Mouse (Mus musculus): ENCODE data around the gene Epp13.
"Not testable (repeated sequence)": the region's sequence is repeated elsewhere in the genome, so short reads cannot be mapped to it uniquely, and the experiment has no call there.

The Epp13 gene

DNA sequence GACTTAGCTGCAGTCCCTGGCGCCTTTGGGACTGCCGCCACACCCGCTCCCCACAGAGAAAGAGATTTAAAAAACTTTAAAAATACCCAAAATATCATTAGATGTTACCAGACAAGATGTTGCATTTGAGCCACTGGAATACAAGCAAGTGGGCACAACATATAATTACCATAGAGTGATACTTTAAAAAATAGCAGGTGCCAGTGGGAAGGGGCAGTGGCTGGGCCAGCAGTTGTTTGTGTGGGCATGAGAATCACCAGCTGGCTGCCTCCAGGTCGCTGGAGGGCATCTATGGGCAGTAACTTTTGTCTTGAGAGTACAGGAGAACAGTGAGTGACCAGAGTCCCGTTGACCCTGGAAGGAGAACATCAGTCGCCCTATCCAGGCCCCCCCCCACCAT lies at the start of gene Epp13:
TSS of gene Epp13 (plus strand) at position 301 of the 400 bp plus-strand sequence.
- DNase-seq: no peak

DNA sequence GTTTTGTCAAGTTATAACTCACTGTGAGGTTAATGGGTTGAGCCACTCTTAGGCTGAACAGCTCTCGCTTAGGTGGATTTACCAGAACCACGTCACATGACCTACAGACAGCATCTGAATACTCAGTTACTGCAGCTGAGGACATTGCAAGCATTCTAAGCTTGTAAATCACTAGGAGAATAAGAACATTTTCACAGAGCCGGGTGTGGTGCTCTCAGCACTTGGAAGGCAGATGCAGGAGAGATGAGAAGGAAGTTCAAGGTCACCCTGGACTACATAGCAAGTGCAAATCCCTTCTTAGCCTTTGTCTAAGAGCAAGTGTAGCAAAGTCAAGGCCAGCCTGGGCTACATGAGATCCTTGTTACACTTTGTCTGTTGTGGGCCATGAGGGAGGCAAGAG lies 48.3 kb upstream of the Epp13 start:
- DNase-seq: no peak

DNA sequence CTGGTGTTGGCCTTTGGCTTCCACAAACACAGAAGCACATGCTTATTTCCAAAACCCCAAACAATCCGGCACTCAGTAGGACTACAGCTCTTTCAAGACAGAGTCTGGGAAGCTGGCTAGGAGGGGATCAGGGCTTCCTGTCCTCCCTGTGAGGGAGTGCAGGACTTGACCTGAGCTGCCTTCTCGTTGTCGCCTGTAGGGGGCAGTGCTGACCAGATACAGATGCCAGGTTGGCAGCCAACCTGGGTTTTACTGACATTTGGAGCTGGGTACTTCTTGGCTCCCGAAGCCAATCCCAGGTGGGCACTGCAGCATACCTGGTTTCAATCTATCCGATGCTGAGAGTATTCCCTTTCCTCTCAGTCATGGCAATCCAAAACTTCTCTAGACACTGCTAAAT lies 39.4 kb upstream of the Epp13 start:
- DNase-seq: peak; percentile 17 to 31

DNA sequence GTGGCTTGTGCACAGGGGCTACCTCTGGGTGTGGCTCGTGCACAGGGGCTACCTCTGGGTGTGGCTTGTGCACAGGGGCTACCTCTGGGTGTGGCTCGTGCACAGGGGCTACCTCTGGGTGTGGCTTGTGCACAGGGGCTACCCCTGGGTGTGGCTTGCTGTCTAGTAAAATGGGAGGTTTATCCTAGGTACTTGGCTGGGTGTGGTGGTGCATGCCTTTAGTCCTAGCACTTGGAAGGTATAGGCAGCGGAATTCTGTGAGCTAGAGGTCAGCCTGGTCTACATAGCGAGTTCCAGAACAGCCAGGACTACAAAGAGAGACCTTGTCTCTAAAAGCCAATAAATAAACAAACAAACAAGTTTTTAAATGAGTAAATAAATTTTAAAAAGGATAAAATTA lies 37.8 kb upstream of the Epp13 start:
- not testable (repeated sequence) for DNase-seq

DNA sequence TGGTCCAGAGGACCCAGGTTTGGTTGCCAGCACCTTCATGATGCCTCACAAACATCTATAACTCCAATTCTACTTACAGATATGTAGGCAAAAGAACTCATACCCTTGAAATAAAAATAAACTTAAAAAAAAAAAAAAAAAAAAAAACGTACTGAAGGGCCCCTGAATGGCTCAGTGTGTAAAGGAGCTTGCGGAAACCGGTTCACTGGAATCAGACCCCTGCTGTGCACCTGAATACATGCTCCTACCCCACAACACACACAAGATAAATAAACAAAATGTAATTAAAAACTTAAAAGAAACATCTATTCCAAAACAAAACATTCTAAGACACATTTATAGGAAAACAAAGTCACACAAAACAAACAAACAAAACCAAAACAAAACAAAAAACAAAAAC lies 32.4 kb upstream of the Epp13 start:
- DNase-seq: no peak

DNA sequence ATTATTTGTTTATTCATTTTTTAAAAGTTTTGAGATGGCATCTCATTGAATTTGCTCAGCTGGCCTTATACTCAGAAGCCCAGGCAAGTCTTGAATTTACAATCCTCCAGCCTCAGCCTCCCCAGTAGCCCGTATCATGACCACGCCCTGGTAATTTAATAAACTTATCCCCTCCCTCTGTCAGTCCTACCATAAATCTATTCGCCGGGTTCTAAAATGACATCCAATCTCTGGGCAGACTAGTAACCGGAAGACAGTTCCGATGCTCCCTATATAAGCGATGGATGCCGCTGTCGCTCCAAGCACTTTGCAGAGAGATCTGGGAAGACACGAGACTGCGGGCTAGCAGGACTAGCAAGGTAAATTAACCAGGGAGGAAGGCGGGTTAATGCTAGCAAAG lies 30.5 kb upstream of the Epp13 start, which contains the start of gene Zscan5b:
TSS of gene Zscan5b (plus strand) at position 301 of the 400 bp plus-strand sequence.
- DNase-seq: no peak

DNA sequence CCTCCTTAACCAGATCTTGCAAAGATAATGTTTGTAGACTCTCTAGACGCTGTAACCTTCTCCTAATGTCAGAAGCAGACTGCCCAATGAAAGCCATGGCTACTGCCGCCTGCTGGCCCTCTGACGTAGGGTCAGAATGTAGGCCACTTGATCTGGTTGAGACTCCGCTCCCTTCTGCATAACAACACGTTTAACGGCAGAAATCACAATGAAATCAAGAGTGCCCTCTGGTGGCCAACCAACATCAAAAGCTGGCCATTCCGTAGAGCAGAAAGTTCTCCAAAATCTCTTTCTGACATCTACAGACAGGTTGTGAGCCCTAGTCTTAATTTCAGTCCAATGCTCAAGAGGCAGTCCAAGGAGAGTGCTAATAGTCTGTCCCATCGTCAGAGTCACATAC lies 24.0 kb upstream of the Epp13 start:
- DNase-seq: not testable (repeated sequence)

DNA sequence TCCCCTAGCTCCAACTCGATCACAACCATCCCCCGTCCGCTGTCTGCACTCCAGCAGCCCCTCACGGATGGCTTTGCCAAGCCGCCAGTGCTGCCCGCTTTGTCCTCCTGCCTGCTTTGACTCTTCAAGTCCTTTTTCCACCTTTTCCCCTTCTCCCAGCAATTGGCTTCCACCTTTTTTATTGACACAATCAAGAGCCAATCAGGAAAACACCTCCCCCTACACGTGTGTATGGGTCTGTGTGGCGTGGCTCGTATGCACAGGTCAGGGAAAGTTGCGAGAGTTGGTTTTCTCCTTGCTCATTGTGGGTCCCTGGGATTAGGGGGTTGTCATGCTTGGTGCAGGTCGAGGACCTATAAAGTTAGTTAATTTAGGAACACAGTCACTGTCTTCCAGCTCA lies 12.7 kb upstream of the Epp13 start:
- DNase-seq: no peak

DNA sequence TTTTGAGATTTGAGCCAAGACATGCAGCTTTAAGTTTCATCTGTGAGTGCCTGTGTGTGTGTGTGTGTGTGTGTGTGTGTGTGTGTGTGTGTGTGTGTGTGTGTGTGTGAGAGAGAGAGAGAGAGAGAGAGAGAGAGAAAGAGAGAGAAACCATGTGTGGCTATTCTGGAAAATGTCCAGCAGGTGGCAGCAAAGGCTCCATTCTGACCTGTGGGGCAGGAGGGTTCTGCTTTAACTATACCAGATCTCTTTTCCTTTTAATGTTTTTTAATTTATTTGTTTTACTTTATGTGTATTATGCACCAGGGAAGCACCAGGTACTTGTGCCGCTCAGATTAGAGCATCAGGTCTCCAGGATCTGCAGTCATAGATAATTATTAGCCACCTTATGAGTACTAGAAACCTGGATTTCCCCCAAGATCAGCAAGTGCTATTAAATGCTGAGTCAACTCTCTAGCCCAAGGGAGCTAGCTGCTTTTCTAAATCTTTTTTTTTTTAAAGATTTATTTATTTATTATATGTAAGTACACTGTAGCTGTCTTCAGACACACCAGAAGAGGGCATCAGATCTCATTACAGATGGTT lies 11.6 kb upstream of the Epp13 start:
- DNase-seq: peak in 1 of 2 experiments; percentile 23

DNA sequence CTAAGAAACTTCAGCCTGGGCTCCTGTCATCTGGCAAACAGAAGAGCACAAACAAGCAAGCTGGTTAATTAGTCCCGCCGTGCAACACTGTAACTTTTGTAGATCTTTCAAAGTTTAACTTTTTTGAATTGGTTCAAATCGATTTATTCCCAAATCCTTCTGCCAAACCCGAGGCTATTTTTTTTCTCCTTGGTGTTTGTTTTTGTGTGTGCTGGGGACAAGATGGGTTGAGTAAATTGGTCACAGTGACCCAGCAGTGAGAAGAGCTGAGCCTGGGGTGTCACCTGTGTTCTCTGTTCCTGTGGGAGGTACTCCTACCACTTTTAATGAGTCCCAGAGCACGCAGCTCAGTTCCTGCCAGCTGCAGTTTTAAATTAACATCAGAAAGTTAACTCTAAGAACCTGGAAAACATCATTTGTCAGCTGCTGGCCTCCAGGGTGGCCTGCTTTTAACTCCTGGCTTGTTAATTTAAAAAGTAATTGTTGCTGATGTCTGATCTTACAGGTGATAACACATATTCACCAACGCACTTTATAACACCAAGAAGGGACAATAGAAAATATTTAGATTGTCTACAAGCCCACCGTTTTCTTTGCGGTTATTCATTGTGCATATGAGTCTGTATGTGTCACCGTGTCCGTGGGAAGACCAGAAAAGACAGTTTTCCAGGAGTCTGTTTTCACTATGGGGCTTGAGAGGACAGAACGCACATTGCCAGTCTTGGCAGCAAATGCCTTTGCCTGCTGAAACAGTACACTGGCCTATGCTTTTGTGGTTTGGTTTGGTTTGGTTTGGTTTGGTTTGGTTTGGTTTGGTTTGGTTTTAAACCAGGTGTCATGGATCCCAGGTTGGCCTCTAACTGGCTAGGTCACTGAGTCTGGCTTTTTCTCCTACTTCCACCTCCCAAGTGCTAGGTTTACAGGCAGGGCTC lies 7.9 kb upstream of the Epp13 start:
- no peak for DNase-seq

DNA sequence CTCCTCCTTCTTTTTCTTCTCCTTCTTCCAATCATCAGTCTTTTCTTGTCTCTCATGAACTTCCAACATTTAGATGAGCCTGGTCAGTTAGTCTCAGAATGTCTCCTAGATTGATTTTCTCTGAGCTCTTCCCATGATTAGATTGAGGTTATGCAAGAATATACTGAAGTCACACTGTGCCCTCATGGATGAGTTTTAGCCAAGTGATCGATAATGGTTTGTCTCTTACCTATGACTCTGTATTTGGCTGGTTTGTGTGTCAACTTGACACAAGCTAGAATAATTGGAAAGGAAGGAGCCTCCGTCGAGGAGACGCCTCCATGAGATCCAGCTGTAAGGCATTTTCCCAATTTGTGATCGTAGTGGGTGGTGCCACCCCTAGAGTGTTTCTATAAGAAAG lies 1.9 kb downstream of the Epp13 start:
- no peak for DNase-seq

DNA sequence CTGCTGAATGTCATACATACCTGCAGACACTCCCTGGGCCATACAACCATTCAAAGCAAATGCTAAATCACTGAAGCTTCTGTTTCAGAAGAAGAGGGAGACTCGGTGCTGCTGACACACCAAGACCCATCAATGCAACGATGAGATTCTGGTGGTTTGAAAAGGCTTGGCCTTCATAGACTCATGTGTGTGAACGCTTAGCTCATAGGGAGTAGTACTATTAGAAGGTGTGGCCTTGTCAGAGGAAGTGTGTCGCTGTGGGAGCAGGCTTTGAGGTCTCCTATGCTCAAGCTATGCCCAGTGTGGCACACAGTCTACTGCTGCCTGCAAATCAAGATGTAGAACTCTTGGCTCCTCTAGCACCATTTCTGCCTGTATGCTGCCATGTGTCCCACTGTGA lies 4.9 kb downstream of the Epp13 start:
- no peak for DNase-seq

DNA sequence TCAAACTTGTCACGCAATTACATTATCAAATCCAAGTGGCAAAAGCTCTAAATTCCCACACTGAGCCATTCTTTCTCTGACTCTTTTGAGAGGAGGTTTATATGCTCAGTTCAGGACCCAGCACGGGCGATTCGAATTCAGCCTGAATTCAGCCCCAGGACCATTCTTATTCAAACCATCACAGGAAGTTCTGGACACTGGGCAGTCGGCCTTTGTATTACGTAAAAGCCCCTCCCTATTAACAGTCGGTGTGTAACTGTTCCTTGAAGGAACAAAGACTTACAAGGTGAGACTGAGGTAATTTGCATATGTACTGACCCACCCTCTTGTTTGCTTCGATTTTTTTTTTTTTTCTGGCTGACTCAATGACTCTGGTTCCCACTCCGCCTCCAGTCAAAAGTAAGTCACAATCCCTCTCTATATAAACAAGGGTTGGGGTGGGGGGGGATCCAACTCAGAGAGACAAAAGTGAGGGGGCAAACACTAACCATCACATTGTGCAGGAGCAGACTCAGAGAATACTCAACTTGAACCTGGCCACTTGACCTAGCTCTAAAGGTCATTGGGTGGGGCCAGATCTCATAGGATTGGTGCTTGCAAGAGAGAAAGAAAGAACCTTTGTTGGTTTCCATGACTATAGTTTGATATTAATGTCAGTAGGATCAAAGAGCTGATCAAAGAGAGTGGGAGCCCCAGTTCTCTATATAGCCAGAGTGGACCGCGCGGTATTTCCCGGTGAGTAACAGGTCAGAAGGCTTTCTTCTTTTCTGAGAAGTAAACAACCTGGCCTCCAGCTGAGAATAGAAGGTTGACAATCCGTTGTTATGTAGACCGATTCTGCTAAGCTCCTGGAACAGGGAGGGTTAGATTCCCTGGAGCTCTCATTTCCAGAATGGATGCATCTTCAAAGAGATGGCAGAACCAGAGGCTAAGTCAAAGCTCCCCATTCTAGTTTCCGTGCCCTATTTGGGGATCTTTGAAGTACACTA lies 6.0 kb downstream of the Epp13 start:
- DNase-seq: no peak

DNA sequence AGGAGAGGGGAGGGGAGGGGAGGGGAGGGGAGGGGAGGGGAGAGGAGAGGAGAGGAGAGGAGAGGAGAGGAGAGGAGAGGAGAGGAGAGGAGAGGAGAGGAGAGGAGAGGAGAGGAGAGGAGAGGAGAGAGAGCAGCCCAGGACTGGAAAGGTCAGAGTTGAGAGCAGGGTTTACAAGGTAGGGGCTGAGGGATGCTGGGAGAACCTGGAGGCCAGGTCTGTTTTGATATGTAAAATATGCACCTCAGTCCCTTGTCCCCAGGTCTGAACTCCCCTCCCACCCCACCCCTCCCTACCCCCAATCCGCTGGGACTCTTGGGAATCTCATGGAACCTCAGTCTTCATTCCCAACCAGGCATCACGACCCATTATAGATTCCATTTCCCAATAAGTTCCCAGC lies 7.5 kb downstream of the Epp13 start:
- not testable (repeated sequence) for DNase-seq

DNA sequence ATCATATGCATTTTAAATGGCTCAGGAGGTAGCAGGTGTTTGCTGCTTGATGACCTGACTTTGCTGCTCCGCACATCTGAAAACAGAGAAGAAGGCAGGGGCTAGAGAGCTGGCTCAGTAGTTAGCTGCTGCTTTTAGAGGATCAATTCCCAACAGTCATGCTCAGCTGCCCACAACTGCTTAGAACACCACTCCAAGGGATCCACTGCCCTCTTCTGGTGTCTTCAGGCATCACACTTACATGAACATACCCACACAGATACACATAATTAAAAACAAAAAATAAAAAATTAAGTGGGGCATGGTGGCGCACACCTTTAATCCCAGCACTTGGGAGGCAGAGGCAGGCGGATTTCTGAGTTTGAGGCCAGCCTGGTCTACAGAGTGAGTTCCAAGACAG lies 9.6 kb downstream of the Epp13 start:
- DNase-seq: no peak

DNA sequence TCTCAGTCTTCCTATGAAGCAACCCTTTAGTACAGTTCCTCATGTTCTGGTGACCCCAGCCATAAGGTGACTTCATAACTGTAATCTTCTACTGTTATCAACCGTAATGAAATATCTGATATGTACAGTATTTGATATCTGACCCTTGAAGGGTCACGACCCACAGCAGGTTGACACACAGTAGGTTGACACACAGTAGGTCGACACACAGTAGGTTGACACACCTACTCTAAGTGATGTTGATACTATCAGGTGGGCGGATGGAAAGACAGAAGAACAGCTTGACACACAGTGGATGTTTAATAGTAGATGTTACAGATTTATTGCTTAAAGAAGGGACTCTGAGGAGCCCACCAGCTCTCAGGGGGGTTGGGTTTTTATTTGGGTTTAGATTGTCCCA lies 10.5 kb downstream of the Epp13 start:
- no peak for DNase-seq

DNA sequence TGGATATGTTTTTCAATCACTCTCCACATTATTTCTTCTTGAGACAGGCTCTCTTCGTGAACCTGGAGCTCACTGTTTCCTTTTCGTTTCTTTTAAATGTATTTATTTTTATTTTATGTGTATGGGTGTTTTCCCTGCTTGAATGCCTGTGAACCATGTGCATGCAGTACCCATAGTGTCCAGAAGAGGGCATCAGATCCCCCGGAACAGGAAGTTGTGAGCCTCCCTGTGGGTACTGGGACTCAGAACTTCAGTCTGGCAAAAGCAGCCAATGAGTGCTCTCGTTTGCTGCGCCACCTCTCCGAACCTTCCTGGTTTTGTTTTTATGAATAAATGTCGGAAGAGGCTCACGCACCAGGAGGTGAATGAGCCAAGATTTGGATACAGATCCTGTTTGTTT lies 13.2 kb downstream of the Epp13 start:
- peak; percentile 35 to 44 for DNase-seq

DNA sequence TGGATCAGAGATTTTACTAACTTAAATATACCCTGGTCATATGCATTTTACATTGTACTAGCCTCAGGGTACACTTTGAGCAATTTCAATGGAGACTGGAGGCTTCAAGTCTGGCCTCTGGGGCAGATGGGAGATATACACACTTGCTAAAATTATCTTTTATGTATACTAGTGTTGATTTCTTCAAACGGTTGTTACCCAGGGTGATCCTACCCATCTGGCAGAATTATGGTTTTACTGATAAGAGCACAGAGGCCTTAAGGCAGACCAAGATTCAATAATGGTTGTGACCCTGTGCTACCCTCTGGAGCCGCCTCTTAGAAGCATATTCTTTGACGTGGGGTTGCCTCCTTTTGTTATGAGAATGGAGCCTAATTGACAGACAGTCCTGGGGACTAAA lies 25.4 kb downstream of the Epp13 start:
- DNase-seq: no peak

DNA sequence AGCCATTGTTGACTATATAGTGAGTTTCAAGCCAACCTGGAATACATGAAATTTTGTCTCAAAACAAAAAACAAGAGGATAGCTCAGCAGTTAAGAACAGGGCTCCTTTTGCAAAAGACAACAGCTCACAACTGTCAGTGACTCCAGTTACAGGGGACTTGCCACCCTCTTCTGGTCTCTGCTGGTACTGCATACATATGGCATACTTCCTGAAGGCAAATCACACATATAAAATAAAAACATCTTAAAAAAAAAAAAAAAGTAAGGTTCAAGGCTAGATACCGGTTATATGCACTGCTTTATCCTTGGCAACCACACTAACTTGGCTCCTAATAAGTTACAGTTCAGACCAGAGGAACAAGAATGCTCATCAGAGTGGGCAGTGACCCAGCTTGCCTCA lies 30.2 kb downstream of the Epp13 start:
- peak; percentile 68 to 75 for DNase-seq

DNA sequence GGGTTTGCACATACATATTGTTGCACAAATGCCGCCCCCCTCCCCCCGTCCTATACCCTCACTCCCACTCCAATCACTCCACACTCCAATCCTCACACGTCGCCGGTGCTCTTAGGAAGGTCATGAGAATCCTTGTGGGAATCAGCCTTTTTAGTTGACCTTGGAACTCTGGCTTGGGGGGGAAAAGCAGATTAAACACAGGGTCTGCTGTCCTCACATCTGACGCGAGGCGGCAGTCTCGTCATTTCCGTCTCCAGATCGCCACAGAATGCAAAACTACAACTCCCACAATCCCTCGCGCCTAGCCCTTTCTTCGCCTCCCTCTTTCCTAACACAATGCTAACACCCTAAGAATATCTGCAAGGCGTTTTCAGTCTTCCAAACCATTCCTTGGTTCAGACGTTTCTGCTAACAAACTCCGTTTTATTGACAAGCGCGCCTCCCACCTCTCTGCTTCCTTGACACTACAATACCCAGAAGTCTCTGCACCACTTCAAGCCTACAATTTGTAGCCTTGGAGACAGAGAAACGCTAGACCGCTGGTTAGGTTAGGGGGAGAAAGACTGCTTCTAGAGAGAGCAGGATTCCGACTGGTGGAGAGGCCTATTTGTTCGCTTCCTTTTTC lies 31.1 kb downstream of the Epp13 start:
- peak; percentile 74 to 77 for DNase-seq

DNA sequence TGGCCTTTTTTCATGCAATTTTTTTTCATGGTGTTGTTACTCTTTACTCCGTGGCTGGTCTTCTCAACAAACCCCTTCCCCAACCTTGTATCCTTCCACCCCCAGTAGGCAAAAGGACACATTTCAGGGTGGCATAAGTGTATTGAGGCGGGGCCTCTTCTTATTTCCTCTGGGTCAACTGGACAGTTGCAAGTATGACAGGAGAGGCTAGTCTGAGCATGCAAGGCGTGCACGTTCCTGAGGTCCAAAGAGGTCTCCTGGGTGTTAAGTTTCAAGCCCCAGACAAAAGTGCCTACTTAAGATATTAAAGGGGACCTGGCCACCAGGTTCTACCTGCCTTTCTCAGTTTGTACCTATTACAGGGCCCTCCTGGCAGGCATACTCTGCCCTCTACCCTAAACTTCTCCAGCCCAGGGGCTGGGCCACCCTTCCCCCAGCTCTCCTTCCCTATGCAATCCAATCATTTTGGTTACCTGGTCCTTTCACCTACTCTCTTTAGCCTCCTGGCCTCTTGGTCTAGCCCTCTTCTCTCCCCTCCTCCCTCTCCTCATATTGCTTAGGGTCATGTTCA lies 32.0 kb downstream of the Epp13 start:
- no peak for DNase-seq

DNA sequence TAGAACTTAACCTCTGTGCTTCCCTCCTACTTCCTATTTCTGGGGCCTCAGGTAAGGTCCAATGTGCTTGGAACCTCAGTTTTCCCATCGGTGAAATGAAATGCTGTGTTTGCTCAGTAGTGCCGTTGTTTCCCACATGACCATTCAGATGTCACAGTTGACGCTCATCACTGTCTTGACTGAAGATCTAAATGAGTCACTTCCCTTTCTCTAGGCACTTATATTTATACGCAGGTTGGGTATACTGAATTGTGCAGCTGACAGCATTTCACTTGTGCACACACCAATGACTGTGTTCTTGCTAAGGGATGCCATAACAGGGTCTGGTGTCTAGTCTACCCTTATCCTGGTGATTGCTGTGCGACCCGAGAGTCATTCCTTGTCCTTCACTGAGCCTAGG lies 32.9 kb downstream of the Epp13 start:
- DNase-seq: no peak

Data from thymus, postnatal 36 days (tissue).